Mouse (Mus musculus) frontal cortex, adult (tissue): ENCODE measurements around the gene Grb2.

ENCODE experiments used
- ATAC-seq: cut with Nextera tagmentation; 2 replicates; pipeline ENCODE4 v1.9.2; 2017; ENCODE audit warnings: mild to moderate bottlenecking, moderate library complexity, mixed read lengths; ENCODE audit not compliant: low TSS enrichment

Gene Grb2

DNA sequence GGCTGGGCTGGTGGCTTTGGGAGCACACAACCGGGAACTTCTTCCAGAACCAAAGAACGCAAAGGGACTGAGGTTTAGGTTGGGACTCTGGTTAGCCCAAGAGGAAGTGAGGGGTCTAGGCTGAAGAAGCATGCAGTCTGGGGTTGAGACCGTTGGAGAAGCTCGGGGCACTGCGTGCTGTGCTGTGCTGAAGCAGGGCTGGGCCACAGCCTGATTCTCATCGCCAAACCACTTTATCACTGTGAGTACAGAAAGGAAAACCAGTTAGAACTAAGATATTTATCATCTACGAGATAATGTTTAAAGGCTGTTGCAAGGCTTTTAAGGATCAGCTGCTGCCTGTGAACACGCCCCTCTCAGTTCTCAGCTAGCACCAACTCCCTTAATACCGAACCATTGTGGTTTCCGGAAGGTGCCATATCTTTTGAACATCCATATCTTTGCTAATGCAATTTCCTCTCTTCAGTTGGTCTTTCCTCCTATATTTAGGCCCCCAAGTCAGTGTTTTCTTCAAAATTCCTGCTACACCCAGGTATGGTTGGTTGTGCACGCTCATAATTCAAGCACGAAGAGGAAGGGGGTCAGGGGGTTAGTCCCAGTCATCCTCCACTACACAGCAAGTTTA lies 4.4 kb upstream of the Grb2 start:
- ATAC-seq, result no peak

DNA sequence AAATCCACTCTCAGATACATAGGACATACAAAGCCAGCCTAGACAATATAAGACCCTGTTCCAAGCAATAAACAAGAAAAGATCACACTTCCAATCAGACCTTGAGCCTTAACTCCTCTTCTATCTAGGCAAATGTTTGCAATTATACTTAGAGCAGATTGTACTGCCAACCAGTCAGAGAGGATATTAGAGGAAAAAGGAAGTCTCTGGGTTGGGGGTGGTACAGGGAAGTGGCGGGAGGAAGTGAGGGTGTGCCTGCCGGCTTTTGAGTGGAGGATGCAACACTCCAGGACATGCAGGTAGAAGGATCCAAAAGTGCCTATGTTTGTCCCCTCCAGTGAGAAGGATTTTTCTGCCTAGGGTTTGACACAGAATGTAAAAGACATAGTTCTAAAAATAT lies 3.9 kb upstream of the Grb2 start:
- no peak for ATAC-seq

DNA sequence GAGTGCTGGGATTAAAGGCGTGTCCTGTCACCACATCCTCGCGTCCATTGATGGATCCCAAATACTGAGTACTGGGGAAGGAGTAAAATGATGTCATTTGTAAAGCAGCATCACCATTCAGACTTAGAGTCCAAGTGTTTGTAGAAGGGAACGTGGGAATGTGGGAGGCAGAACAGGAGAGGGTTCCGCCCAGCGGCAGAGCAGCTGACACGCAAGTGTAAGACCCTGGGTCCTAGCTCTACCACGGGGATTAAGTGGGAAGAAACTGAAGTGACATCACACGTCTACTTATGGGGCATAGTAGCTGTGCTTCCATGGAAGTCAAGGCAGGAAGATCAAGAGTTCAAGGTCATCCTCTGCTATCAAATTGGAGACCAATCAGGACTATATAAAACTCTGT lies 2.7 kb upstream of the Grb2 start:
- ATAC-seq, result no peak

DNA sequence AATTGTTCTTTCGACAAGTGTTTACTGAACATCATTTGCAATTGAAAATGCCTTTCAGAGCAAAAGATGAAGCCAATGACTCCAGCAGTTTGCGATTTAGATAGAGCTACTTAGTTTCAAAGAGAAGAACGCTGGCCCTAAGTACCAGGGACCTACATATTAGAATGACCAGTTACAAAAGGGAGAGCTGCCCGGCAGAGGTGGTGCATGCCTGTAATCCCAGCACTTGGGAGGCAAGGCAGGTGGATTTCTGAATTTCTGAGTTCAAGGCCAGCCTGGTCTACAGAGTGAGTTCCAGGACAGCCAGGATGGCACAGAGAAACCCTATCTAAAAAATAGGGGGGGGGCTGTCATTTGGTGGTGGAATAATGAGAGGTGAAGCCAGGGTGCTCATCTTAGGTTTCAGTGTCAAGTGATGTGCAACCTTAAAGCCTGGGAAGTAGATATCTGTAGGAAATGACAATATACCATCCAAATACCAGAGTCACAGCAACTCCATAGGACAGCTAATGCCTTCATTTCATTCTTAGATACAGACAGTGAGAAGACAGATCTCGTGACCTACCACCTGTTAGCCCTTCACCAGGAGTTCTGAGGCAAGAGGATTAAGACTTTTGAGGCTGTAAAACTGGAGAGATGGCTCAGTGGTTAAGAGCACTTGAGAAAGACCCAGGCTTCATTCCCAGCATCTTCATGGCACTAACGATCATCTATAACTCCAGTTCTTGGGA lies 1.6 kb upstream of the Grb2 start:
- ATAC-seq, result no peak

DNA sequence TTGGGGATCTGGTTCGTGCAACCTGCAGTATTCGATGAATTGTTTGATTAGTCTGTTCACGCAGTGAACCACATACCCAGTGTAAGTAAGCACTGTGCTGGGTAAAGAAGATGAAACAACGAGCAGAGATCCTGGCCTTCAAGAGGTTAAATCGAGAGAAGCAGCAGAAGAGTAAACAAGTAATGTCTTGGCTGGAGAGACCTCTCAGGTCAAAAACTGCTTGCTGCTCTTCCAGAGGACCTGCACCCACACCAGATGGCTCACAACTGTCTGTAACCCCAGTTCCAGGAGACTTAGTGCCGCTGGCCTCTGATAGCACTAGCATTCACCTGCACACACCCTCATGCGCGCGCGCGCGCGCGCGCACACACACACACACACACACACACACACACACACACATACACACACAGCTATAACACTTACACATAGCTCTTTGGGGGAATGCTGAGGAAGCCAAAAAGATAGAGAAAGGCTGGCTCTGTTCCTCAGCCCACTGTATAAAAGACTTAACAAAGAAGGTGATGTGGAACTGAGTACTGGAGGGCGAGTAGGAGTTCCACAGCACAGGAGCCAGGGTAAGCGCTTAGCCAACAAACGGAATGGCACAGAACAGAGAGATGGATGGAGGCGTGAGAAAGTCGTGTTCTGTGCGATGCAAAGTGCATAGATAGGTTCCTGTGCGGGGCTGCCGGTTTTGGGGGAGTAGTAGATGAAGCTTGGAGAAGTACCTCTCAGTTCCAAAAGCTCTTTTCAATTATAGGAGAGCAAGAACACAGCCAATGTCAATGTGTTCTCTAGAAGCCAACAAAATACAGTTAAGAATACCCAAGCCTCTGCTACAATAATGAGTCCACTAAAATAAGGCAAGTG lies 795 bp upstream of the Grb2 start:
- ATAC-seq, result peak; percentile 64

DNA sequence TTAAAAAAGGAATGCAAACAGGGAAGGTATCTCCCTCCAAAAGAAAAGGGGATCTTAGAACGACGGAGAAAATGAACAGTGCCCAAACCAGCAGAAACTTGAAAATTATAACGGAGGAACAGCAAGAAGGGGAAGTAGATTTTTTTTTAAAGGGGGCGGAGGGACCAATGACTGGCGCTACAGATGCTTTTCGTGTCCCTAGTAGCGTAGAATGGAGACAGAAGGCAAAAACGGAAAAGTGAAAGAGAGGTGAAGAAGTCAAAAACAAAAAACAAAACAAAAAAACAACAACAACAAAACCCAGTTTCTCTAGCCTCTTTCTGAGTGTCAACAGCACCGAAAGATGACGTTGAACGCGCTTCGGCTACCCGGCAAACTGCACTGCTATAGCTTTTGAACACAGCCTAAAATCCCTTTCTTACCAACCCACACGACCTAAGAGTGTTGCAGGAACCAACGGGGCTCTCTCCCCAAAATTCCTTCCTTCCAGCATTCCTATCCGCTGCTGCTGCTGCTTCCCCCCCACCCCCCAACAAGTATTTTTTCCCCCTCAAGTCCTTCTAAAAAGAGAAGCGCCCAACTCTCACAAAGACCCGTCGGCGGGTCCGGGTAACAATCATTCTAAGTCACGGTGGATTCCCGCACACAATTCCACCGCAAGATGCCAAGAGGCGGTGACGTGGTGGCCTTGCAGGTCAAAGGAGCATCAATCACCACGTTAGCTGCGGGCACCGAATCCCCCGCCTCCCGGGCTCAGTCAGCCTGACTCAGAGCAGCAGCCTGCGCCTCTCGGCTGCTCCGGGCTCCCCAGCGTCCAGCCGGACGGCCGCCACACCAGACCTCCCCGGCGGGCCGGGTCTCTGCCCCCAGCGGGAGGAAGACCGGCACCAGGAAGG lies 836 bp downstream of the Grb2 start:
- ATAC-seq, result peak; percentile 14; the same call in 1 of the 2 replicates

DNA sequence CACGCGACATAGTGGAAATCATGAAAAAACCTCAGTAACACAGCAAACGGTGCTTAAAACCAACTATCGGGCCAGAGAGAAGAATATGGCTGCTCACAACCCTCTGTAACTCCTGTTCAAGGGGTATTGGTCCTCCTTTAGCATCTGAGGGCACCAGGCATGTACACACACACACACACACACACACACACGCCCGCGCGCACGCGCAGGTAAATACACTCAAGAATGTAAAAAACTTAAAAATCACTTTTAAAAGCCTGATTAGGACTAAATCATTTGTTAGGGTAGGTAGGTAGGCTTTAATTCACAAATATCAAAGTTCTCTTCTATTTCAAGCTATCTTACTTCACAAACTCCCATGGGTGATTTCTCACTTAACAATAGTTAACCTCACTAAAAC lies 1.8 kb downstream of the Grb2 start:
- ATAC-seq, result no peak

DNA sequence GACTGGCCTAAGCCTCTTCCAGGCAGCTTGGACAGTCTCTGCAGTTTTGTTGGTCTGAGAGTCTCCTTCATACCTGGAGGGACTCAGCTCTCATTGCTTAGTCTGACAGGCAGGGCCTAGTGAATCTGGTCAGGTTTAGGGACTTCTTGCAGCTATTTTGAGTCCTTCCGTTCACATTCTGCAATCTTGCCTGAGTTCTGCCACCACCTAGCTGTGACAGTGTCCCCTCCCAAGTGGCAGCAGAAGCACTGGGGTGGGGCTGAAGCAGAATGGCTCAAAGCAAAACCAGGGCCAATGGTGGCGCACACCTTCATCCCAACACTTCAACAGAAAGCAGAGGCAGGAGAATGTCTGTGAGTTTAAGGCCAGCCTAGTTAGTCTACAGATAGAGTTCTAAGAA lies 2.8 kb downstream of the Grb2 start:
- no peak for ATAC-seq

DNA sequence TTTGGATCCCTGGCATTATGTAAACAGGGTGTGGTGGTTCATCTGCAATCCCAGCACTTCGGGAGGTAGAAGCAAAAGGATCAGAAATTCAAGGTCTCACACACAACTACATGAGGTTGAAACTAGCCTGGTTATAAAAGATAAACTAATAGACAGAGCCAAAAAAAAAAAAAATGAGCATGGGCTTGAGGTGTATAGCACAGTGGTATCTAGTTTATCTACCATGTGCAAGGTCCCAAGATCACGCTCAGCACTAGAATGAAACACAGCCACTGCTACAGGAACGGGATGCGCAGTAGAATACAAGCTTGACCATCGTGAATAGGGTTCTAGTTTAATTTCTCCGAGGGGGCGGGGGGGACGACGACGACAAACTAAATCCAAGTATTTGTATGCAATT lies 3.7 kb downstream of the Grb2 start:
- ATAC-seq, result no peak

DNA sequence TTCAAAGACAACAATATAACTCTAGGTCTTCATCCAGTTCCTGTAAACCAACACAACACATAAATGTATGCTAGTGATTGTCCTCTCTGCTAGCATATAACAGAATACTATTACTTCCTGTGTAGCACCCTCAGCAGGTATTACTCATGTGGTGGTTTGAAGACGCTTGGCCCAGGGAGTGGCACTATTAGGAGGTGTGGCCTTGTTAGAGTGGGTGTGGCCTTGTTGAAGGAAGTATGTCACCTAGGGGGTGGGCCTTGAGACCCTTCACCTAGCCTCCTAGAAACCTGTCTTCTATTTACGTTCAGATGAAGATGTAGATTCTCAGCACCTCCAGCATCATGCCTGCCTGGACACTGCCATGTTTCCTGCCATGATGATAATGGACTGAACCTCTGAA lies 4.9 kb downstream of the Grb2 start:
- ATAC-seq, result no peak

DNA sequence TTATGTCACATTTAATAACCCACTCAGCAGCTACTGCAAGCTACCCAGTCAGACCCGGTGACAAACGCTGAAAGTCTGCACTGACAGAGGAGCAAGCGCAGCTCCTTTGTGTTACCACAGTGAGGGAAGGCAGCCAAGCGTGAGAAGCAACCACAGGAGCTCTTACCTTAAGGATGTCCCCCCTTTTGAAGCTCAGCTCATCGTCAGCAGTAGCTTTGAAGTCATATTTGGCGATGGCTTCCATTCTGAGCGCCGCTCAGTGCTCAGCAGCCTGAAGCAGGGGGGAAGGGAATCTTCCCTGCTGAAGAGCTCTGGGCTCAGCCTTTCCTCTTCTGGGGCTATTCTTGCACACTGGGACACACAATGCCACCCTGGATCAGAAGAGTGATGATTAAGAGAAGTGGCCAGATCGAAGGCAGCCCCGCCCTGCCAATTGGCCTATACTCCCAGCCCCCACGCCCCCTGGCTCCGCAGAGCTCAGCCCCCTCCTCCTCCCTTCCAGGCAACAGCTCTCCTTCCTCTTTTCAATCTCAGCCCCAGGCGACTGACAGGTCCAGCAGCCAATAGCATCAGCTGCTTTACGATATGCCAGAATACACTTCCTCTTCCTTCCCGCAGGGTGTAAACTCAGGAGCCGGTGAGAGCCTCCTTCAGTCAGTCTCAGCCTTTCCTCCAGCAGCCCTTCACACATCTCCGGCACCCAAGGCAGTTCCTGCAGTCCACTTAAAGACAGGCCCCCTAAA lies 9.2 kb downstream of the Grb2 start:
- peak; percentile 99 for ATAC-seq

DNA sequence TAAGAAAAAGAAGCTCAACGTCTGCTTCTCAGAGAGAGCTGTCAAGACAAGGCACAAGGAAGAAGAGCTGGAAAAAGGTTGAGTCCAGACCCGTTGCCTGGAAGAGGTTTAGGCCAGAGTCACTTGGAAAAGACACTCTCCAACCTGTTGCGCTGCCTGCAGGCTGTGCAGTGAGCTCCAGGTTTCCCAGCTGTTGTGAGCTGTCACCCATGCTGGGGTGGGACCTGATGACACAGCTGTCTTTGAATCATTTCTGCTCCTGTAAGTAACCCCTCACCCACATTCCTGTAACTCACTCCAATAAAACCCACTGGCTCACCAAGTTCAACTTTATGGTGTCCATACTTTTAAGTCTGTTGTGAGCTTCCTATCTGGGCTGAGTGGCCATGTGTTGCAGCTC lies 10.7 kb downstream of the Grb2 start:
- ATAC-seq, result no peak

DNA sequence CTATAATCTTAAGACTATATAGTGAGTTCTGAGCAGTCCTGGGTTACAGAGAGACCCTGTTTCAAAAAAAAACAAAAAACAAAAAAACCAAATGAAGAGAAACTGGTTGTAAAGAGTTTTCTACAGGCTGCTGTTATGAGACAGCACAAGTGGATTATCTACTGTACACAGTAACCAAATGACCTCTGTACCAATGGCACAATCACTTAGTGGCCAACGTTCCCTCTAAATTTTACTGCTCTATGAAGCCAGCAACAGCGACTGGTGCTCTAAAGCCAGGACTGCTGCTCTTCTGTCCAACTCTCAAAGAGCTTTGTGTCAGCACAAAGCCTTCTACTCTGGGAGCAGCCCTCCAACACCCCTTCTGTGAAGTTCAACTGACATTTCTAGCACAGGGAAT lies 11.3 kb downstream of the Grb2 start:
- no peak for ATAC-seq

DNA sequence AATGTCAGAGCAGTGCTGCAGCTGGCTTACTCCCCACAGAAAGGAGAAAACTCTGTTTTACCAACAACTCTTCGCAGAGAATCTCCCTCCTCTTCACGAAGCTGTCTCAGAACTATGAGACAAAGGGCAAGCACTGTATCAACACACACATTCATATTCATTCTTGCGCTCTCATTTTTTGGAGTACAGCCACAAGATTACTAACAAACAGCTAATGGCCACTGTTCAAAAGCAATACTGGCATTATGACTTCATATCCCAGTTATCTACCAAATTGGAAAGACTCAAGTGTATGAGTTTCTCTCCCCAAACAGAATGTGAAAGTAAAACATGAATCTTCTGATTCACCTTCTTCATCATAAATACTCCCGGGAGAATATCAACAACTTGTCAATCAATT lies 11.9 kb downstream of the Grb2 start:
- ATAC-seq, result no peak

DNA sequence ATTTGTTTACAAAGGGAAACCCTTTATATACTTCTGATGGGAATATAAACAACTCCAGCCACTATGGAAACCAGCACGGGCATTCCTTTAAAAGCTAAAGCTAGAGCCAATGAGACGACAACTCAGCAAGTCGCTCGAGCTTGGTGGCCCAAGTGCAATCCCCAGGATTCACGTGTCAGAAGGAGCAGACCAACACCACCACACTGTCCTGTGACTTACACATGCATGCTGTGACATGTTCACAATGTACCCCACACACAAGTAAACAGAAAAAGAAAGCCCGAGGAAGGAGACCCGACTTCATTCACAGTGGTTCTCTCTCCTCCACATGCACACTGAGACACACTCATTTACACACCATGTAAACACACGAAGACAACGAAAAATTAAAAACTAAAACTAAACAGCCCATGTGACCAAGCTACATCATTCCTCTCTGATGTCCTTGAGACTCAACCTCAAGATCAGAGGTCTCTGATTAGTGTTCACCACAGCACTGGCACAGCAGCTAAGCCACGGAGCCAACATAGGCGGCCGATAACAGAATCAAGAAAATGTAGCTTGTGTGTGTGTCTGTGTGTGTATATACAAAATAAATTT lies 14.3 kb downstream of the Grb2 start:
- ATAC-seq, result no peak

DNA sequence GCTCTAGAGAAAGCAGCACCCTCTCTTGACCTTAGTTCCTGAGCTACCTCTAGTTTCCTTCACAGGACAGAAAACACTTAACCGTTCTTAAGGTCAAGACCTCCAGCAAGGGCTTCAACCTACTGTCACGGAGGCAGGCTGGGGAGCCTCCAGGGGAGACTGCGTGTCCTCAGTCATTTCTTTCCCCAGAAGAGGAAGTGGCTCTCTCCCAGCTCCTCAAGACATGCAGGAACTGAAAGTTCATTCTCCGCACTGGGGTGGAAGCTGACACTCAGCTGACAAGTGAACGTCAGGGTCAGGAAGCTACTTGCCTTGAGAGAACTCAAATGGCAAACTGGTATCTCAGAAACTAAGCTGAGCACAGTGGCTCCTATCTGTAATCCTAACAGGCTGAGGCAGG lies 15.6 kb downstream of the Grb2 start:
- ATAC-seq, result no peak

DNA sequence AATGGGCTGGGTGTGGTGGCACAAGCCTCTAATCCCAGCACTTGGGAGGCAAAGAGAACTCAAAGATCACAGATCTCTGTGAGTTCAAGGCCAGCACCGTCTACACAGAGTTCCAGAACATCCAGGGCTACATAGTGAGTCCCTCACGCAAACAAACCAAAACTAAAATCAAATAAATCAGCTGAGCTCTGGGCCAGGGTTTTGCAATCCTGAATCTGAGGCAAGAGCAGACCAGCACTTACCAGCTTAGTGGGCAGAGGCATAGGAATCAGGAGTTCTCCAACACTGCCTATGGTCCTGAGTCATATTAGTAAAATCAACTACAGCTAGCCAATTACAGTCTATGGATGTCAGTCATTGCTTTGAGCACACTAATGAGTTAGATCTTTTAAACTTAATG lies 16.4 kb downstream of the Grb2 start:
- ATAC-seq, result no peak

DNA sequence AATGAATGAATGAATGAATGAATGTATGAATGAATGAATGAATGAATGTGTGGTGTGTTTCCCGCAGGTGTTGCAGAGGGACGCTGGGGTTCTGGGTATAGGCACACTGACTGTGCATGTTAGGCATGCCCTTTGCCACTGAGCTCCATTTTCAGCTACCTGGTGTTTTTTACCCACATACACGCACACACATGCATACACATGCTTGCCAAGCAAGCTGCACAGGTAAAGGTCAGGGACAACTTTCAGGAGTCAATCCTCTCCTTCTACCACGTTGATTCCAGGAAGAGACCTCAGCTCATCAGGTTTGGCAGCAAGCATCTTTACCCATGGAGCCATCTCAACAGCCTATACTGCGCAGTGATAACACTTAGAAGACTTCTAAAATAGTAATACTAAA lies 16.9 kb downstream of the Grb2 start:
- no peak for ATAC-seq

DNA sequence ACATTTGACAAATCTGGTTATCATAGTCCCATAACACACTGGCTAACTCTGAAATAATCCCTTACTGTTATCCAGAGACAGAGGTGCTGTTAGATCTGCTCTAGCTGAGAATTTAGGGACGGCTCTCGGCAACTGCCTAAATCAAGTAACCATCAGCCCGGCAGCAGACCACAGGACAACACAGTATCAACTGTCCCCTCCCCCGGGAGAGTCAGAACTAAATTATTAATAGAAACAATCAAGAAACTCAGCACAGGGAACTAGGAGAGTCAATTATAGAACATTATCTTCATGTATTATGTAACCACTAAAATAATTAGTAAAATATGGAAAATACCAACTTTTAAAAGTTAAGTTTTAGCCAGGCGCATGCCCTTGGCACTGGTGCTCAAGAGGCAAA lies 17.4 kb downstream of the Grb2 start:
- ATAC-seq, result no peak

DNA sequence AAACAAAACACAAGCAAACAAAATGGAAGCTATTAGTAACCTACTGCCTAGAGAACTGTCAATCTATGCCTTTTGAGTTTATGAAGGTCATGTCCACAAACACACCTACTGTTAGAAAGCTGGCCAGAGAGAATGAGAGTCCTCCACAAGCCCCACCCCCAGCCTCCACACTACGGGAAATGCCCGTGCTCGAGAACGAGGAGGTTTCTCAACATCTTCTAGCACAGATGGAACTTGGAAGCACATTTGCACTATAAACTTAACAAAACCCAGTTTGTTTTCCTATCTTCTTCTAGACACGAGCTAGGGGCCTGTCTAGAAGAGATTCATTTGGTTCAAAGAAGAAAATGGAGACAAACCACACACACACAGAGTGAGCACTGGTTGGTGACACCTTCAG lies 18.0 kb downstream of the Grb2 start:
- ATAC-seq, result no peak
